Mouse (Mus musculus): ENCODE data around the gene Hnrnpul2. TPM values are rescaled to one million over a fixed set of nuclear protein-coding genes. Genes with fewer than 3 reads are reported as not detected.

Hnrnpul2 gene
- total RNA-seq, 2 experiments from 2014 or later = 105 to 110 TPM

Other genes starting within 250 kb of the Hnrnpul2 start
- not detected for gene Slc22a8, start 228.8 kb upstream of the Hnrnpul2 start, total RNA-seq (2023)
- not detected for gene Slc22a6, start 202.0 kb upstream of the Hnrnpul2 start, total RNA-seq (2023)
- gene Chrm1, start 156.2 kb upstream of the Hnrnpul2 start, total RNA-seq (2023) = not detected
- gene Slc3a2, start 96.6 kb upstream of the Hnrnpul2 start, total RNA-seq (2023) = 100 to 1,000 TPM; 186 to 208 TPM
- 10 to 100 TPM; 87.5 to 97.1 TPM for gene Wdr74, start 84.2 kb upstream of the Hnrnpul2 start, total RNA-seq (2023)
- gene 1700092M07Rik, start 79.3 kb upstream of the Hnrnpul2 start, total RNA-seq (2023) = 10 to 100 TPM; 11.8 to 13.2 TPM
- 100 to 1,000 TPM; 226 to 241 TPM for gene Stx5a, start 78.6 kb upstream of the Hnrnpul2 start, total RNA-seq (2023)
- 100 to 1,000 TPM; 459 to 471 TPM for gene Nxf1, start 62.9 kb upstream of the Hnrnpul2 start, total RNA-seq (2023)
- gene Tmem223, start 49.0 kb upstream of the Hnrnpul2 start, total RNA-seq (2023) = 10 to 100 TPM; 46.9 to 48.0 TPM
- 10 to 100 TPM; 66.4 to 71.6 TPM for gene Tmem179b, start 45.5 kb upstream of the Hnrnpul2 start, total RNA-seq (2023)
- 10 to 100 TPM; 13.8 to 17.4 TPM for gene Taf6l, start 33.6 kb upstream of the Hnrnpul2 start, total RNA-seq (2023)
- 10 to 100 TPM; 60.3 to 66.7 TPM for gene Polr2g, start 21.4 kb upstream of the Hnrnpul2 start, total RNA-seq (2023)
- gene Zbtb3, start 17.5 kb upstream of the Hnrnpul2 start, total RNA-seq (2023) = 1 to 10 TPM in 1 of 2 experiments, under 1 TPM in 1; 0.99 to 1.1 TPM
- 10 to 100 TPM; 30.4 to 30.6 TPM for gene Ttc9c, start 677 bp upstream of the Hnrnpul2 start, total RNA-seq (2023)
- 10 to 100 TPM in 1 of 2 experiments, 1 to 10 TPM in 1; 2.4 to 17.5 TPM for gene AC129217.1, start 9.8 kb downstream of the Hnrnpul2 start, total RNA-seq (2023)
- 10 to 100 TPM; 39.2 to 44.0 TPM for gene Bscl2, start 17.5 kb downstream of the Hnrnpul2 start, total RNA-seq (2023)
- not detected for gene Gng3, start 19.2 kb downstream of the Hnrnpul2 start, total RNA-seq (2023)
- gene Lrrn4cl, start 30.8 kb downstream of the Hnrnpul2 start, total RNA-seq (2023) = 1 to 10 TPM in 1 of 2 experiments, under 1 TPM in 1; 0.96 to 1.5 TPM
- gene Ubxn1, start 51.5 kb downstream of the Hnrnpul2 start, total RNA-seq (2023) = 100 to 1,000 TPM; 115 to 121 TPM
- 10 to 100 TPM; 33.0 to 39.5 TPM for gene Uqcc3, start 60.9 kb downstream of the Hnrnpul2 start, total RNA-seq (2023)
- 10 to 100 TPM; 13.4 to 24.7 TPM for gene Lbhd1, start 63.7 kb downstream of the Hnrnpul2 start, total RNA-seq (2023)
- gene Gm49403, start 63.9 kb downstream of the Hnrnpul2 start, total RNA-seq (2023) = not detected
- 10 to 100 TPM; 20.3 to 25.8 TPM for gene 1810009A15Rik, start 68.8 kb downstream of the Hnrnpul2 start, total RNA-seq (2023)
- 1 to 10 TPM; 1.9 to 4.8 TPM for gene Gm49416, start 68.9 kb downstream of the Hnrnpul2 start, total RNA-seq (2023)
- 10 to 100 TPM; 23.9 to 26.9 TPM for gene Ints5, start 73.0 kb downstream of the Hnrnpul2 start, total RNA-seq (2023)
- gene Ganab, start 78.1 kb downstream of the Hnrnpul2 start, total RNA-seq (2023) = 100 to 1,000 TPM; 161 to 162 TPM
- gene B3gat3, start 100.4 kb downstream of the Hnrnpul2 start, total RNA-seq (2023) = 10 to 100 TPM; 57.0 to 61.4 TPM
- gene Rom1, start 109.3 kb downstream of the Hnrnpul2 start, total RNA-seq (2023) = 1 to 10 TPM; 5.8 to 6.1 TPM
- gene Eml3, start 109.5 kb downstream of the Hnrnpul2 start, total RNA-seq (2023) = 10 to 100 TPM; 91.2 to 97.8 TPM
- gene Mta2, start 121.9 kb downstream of the Hnrnpul2 start, total RNA-seq (2023) = 100 to 1,000 TPM; 206 to 212 TPM
- 10 to 100 TPM; 31.6 to 34.9 TPM for gene Tut1, start 133.8 kb downstream of the Hnrnpul2 start, total RNA-seq (2023)
- gene Eef1g, start 147.0 kb downstream of the Hnrnpul2 start, total RNA-seq (2023) = 100 to 1,000 TPM; 615 to 678 TPM
- 100 to 1,000 TPM; 113 to 135 TPM for gene Ahnak, start 169.3 kb downstream of the Hnrnpul2 start, total RNA-seq (2023)

Measured in T-cell, adult 66 days (primary cell).